Mouse (Mus musculus): ENCODE measurements around the gene Fez2. TPM values are rescaled to one million over a fixed set of nuclear protein-coding genes. Genes with fewer than 3 reads are reported as not detected.

The Fez2 gene
- polyA plus RNA-seq, 1 experiment from 2014 or later: 43.5 TPM

GRCm38 (mm10) chr17:78355611-78356010, 62.3 kb downstream of the Fez2 start:
- Histone ChIP-seq H3K36me3 (peaks cover 39% of the 10 kb centered on the region), H3K27ac (replicated peaks) (0 out of 2 replicates have a peak overlapping the region, but pooled peaks have one; percentile 13), H3K4me1 (peaks cover 35% of the 10 kb centered on the region), H3K27me3 (ENCODE audit: low read depth, poor library complexity, severe bottlenecking) (peaks cover 45% of the 10 kb centered on the region), H3K4me3 (no peak overlapping the region), H3K9me3 (replicated peaks) (no peaks in the 10 kb centered on the region)
- WGBS: 76% methylated on average over 8 of the region's 8 CpGs
- no peak for DNase-seq (ENCODE audit: low spot score)

- no peak overlapping the region for H3K27ac ChIP-seq (replicated peaks)
- H3K4me1 ChIP-seq: peaks cover 42% of the 10 kb centered on the region
- peaks cover 43% of the 10 kb centered on the region for H3K36me3 ChIP-seq
- no peaks in the 10 kb centered on the region for H3K9me3 ChIP-seq (replicated peaks)
- no peak overlapping the region for H3K4me3 ChIP-seq
- H3K27me3 ChIP-seq (ENCODE audit: low read depth, poor library complexity, severe bottlenecking): peaks cover 45% of the 10 kb centered on the region
- DNase-seq (ENCODE audit: low spot score): no peak
- WGBS: 88% methylated on average over 12 of the region's 12 CpGs
Measured at GRCm38 (mm10) chr17:78354871-78355270, 63.1 kb downstream of the Fez2 start.

DNA sequence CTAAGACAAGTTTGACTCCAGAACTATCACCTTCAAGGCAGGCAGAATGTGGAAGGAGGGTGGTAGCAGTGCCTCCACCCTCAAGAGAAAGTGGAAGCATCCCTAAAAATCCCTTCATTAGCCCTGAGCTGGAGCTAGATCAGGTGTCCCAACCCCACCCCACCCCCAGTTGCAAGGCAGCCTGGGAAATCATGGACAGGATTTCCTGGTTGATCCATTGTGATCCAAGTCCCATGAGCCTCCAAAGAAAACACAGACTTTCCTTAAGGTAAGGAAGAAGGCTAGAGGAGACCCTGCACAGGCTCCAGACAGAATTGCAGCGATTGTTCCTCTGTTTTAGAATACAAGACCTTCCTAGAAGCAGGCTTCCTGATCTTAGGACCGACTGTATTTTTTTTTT, 63.5 kb downstream of the Fez2 start:
- Histone ChIP-seq H3K27ac (replicated peaks) (no peak overlapping the region), H3K36me3 (peaks cover 48% of the 10 kb centered on the region)
- 86% methylated on average over 2 of the region's 2 CpGs for WGBS

GRCm38 (mm10) chr17:78352500-78352855, 65.5 kb downstream of the Fez2 start:
- H3K27ac ChIP-seq (replicated peaks): no peak overlapping the region
- 83% methylated on average over 3 of the region's 3 CpGs for WGBS

More for the DNA sequence above, 63.5 kb downstream of the Fez2 start:
- Histone ChIP-seq H3K4me3 (no peak overlapping the region), H3K4me1 (peaks cover 43% of the 10 kb centered on the region), H3K27me3 (ENCODE audit: low read depth, poor library complexity, severe bottlenecking) (peaks cover 45% of the 10 kb centered on the region), H3K9me3 (replicated peaks) (no peaks in the 10 kb centered on the region)
- DNase-seq (ENCODE audit: low spot score): no peak

GRCm38 (mm10) chr17:78351676-78352499, 66.1 kb downstream of the Fez2 start:
- no peak overlapping the region for H3K4me3 ChIP-seq
- no peak for DNase-seq (ENCODE audit: low spot score)
- peaks cover 67% of the 10 kb centered on the region for H3K36me3 ChIP-seq
- no peaks in the 10 kb centered on the region for H3K9me3 ChIP-seq (replicated peaks)
- H3K4me1 ChIP-seq: peaks cover 39% of the 10 kb centered on the region
- WGBS: 82% methylated on average over 12 of the region's 12 CpGs
- peaks cover 29% of the 10 kb centered on the region for H3K27me3 ChIP-seq (ENCODE audit: low read depth, poor library complexity, severe bottlenecking)
- no peak overlapping the region for H3K27ac ChIP-seq (replicated peaks)

More at GRCm38 (mm10) chr17:78352500-78352855, 65.5 kb downstream of the Fez2 start:
- H3K4me3 ChIP-seq: no peak overlapping the region
- peaks cover 61% of the 10 kb centered on the region for H3K36me3 ChIP-seq
- no peak for DNase-seq (ENCODE audit: low spot score)
- no peaks in the 10 kb centered on the region for H3K9me3 ChIP-seq (replicated peaks)
- peaks cover 42% of the 10 kb centered on the region for H3K4me1 ChIP-seq
- peaks cover 34% of the 10 kb centered on the region for H3K27me3 ChIP-seq (ENCODE audit: low read depth, poor library complexity, severe bottlenecking)

DNA sequence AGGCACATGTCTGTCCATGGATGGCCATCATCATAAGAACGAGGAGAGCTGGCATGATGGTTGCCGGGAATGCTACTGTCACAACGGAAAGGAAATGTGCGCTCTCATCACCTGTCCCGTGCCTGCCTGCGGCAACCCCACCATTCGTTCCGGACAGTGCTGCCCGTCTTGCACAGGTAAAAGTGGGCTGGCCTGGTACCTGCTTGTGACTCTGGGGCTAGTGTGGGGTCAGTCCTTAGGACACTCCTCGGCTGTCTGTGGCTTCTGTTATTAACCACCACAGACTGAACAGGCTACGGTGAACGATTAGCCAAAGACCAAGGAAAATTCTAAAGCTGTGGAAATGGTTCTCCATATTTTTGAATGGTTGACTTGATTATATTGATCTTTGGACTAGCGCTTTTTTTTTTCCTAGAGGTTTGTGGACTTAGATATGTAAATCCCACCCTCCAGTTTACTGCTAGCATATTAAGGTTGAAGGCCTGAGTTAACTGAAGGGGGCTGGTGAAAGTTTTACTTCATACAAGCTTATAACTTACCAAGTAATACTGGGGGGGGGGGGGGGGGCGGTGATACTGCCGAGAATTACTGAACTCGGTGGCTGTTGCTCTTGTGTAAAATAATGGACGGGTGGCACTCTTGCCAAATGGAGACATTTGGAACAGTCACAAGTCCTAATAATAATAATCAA, 70.7 kb downstream of the Fez2 start:
- no peak for DNase-seq (ENCODE audit: low spot score)

DNA sequence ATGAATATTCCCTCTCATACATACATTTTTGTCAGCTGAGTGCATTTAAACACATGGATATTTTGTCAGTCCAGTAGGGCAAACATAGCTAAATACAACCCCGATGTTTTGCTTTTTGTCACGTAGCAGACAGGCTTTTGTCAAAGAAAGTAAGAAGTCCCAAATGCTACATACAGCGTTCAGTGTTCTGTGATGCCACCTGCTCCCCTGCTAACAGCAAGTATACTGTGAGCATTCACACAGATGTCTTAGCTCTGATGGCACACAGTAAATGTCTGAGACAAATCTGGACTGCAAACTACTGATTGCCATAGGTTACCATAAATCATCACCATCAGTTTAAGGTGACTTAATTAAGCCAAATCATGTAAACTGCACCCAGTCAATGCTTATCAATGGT, 74.3 kb downstream of the Fez2 start:
- Histone ChIP-seq H3K9me3 (replicated peaks) (no peaks in the 10 kb centered on the region), H3K27ac (replicated peaks) (no peak overlapping the region), H3K4me3 (no peak overlapping the region), H3K4me1 (peaks cover 7% of the 10 kb centered on the region; the same call in 1 of the 2 replicates), H3K36me3 (peaks cover 36% of the 10 kb centered on the region), H3K27me3 (ENCODE audit: low read depth, poor library complexity, severe bottlenecking) (no peaks in the 10 kb centered on the region)
- 96% methylated on average over 3 of the region's 3 CpGs for WGBS
- no peak for DNase-seq (ENCODE audit: low spot score)

More for the DNA sequence above, 70.7 kb downstream of the Fez2 start:
- Histone ChIP-seq H3K9me3 (replicated peaks) (no peaks in the 10 kb centered on the region), H3K4me3 (no peak overlapping the region), H3K27me3 (ENCODE audit: low read depth, poor library complexity, severe bottlenecking) (no peaks in the 10 kb centered on the region), H3K27ac (replicated peaks) (no peak overlapping the region), H3K36me3 (peaks cover 41% of the 10 kb centered on the region), H3K4me1 (peaks cover 22% of the 10 kb centered on the region)
- 94% methylated on average over 17 of the region's 17 CpGs for WGBS

- H3K9me3 ChIP-seq (replicated peaks): no peaks in the 10 kb centered on the region
- no peak overlapping the region for H3K27ac ChIP-seq (replicated peaks)
- 90% methylated on average over 8 of the region's 8 CpGs for WGBS
- H3K27me3 ChIP-seq (ENCODE audit: low read depth, poor library complexity, severe bottlenecking): no peaks in the 10 kb centered on the region
- H3K4me1 ChIP-seq: no peaks in the 10 kb centered on the region
- peaks cover 45% of the 10 kb centered on the region for H3K36me3 ChIP-seq
- no peak overlapping the region for H3K4me3 ChIP-seq
- DNase-seq (ENCODE audit: low spot score): no peak
Measured at GRCm38 (mm10) chr17:78335250-78335649, 82.7 kb downstream of the Fez2 start.

DNA sequence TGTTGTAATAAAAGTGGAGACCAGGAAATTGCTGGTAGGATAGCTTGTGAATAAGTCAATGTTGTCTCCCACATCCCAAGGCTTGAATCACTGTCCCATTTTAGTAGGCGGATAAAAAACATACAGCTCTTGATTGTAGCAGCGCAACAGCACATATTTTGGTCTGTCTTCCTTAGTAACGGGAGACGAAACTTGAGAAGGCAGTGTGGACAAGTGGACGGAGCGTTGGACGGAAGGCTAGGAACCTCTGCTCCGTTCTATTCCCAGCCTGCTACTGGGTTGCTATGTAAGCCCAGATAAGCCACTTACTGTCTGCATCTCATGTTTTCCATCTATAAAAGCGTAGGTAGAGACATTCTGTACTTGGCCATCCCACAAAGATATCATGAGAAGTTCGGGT, 84.7 kb downstream of the Fez2 start:
- H3K27ac ChIP-seq (replicated peaks): no peak overlapping the region
- H3K4me1 ChIP-seq: no peaks in the 10 kb centered on the region
- DNase-seq (ENCODE audit: low spot score): no peak
- no peaks in the 10 kb centered on the region for H3K9me3 ChIP-seq (replicated peaks)
- 96% methylated on average over 10 of the region's 10 CpGs for WGBS
- H3K36me3 ChIP-seq: peaks cover 32% of the 10 kb centered on the region
- H3K27me3 ChIP-seq (ENCODE audit: low read depth, poor library complexity, severe bottlenecking): no peaks in the 10 kb centered on the region
- no peak overlapping the region for H3K4me3 ChIP-seq

- Histone ChIP-seq H3K4me3 (no peak overlapping the region), H3K4me1 (no peaks in the 10 kb centered on the region), H3K9me3 (replicated peaks) (no peaks in the 10 kb centered on the region), H3K36me3 (peaks cover 21% of the 10 kb centered on the region), H3K27ac (replicated peaks) (no peak overlapping the region), H3K27me3 (ENCODE audit: low read depth, poor library complexity, severe bottlenecking) (no peaks in the 10 kb centered on the region)
- DNase-seq (ENCODE audit: low spot score): no peak
- 92% methylated on average over 8 of the region's 8 CpGs for WGBS
Measured at GRCm38 (mm10) chr17:78331438-78331837, 86.5 kb downstream of the Fez2 start.

GRCm38 (mm10) chr17:78328287-78328686, 89.7 kb downstream of the Fez2 start:
- H3K36me3 ChIP-seq: peaks cover 9% of the 10 kb centered on the region; the same call in 1 of the 2 replicates
- no peaks in the 10 kb centered on the region for H3K27me3 ChIP-seq (ENCODE audit: low read depth, poor library complexity, severe bottlenecking)
- WGBS: 80% methylated on average over 3 of the region's 3 CpGs
- no peak overlapping the region for H3K4me3 ChIP-seq
- peaks cover 8% of the 10 kb centered on the region for H3K4me1 ChIP-seq
- H3K27ac ChIP-seq (replicated peaks): no peak overlapping the region
- DNase-seq (ENCODE audit: low spot score): no peak
- no peaks in the 10 kb centered on the region for H3K9me3 ChIP-seq (replicated peaks)

- H3K4me3 ChIP-seq: no peak overlapping the region
- no peaks in the 10 kb centered on the region for H3K27me3 ChIP-seq (ENCODE audit: low read depth, poor library complexity, severe bottlenecking)
- DNase-seq (ENCODE audit: low spot score): no peak
- WGBS: 88% methylated on average over 4 of the region's 4 CpGs
- no peaks in the 10 kb centered on the region for H3K9me3 ChIP-seq (replicated peaks)
- H3K27ac ChIP-seq (replicated peaks): no peak overlapping the region
- H3K4me1 ChIP-seq: peaks cover 19% of the 10 kb centered on the region
- H3K36me3 ChIP-seq: peaks cover 9% of the 10 kb centered on the region; the same call in 1 of the 2 replicates
Measured at GRCm38 (mm10) chr17:78327187-78327586, 90.8 kb downstream of the Fez2 start.

DNA sequence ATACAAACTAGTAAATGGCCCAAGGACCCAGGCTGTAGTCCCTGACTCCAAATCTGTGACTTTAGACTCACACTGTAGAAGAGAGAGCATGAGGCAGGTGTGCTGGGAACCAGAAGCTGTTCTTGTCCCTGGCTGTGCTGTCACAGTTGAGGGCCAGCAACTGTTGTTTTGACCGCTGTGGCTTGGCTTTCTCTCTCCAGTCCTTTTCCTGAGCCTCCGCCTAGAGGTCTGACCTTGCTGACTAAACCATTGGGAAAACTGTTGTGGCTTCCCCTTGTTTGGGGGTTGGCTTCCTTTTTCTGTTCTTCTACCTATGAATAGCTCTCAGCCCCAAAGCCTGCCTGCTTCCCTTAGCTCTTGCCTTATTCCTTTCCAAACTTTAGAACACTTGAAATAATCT, 91.6 kb downstream of the Fez2 start:
- Histone ChIP-seq H3K4me3 (no peak overlapping the region), H3K27ac (replicated peaks) (no peak overlapping the region)

More for the DNA sequence above, 91.6 kb downstream of the Fez2 start:
- H3K36me3 ChIP-seq: peaks cover 9% of the 10 kb centered on the region; the same call in 1 of the 2 replicates
- 91% methylated on average over 2 of the region's 2 CpGs for WGBS
- no peak for DNase-seq (ENCODE audit: low spot score)
- no peaks in the 10 kb centered on the region for H3K9me3 ChIP-seq (replicated peaks)
- H3K4me1 ChIP-seq: peaks cover 21% of the 10 kb centered on the region
- H3K27me3 ChIP-seq (ENCODE audit: low read depth, poor library complexity, severe bottlenecking): no peaks in the 10 kb centered on the region

Data from midbrain, embryonic 10.5 days (tissue).